Mouse (Mus musculus) heart, postnatal 4 days (tissue): ENCODE measurements at regions not wholly inside any gene's neighbourhood (a gene's known extent, or its start where the extent isn't known, plus 50 kb on each side); places are given as distances from the start of the nearest gene placed in this dataset.

Source experiments
- DNase-seq: peaks from one replicate; pipeline ENCODE4 v3.0.0; 2021

- peak; percentile 65 for DNase-seq
These were observed 258.7 kb upstream of the Rbms1 start for GRCm38 (mm10) chr2:61221676-61222075.

- DNase-seq, result no peak
These were observed 258.2 kb upstream of the Rbms1 start for GRCm38 (mm10) chr2:61221157-61221556.

- no peak for DNase-seq
These were observed 251.0 kb upstream of the Rbms1 start for GRCm38 (mm10) chr2:61213951-61214350.

- no peak for DNase-seq
These were observed 238.4 kb upstream of the Rbms1 start for GRCm38 (mm10) chr2:61201387-61201786.

DNA sequence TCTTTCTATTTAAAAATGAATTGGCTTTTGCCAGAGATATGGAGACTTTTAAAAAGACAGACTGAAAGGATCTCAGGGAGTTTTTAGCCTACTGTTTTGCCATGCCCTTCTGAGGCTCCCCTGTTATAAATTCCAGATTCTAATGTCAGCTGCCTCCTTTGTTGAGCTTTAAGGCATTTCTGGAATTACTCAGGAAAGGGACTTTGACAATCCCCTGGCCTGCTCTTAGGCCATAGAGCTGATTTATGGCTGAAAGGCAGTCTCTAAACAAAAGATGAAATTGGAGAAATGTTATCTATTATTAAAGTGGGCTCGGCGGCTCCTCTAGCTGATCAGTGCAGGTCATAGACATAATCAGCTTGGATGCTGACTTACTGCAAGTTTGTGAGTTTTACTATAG is 231.0 kb upstream of the Rbms1 start:
- no peak for DNase-seq

- DNase-seq, result no peak
These were observed 219.5 kb upstream of the Rbms1 start for GRCm38 (mm10) chr2:61182424-61182979.

GRCm38 (mm10) chr2:61177801-61178200 is 214.8 kb upstream of the Rbms1 start:
- DNase-seq, result no peak

- DNase-seq, result peak; percentile 8
These were observed 213.8 kb upstream of the Rbms1 start for GRCm38 (mm10) chr2:61176807-61177206.

DNA sequence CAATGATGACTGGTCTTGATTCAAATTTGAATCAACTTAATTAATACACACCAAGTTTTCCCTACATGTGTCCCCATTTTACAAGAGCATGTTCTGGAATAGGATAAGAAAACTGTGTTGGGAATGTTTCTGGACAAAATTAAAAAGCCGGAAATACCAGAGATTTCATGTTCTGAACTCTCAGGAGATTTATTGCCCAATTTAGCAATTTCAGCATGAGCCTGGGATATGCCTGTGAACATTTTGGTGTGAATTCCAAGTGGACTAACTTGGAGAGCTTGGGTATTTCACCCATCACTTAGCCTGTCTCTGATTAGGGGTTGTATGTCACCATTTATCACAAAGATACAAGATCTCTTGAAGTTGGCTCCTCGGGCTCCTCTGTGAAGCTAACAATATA is 210.6 kb upstream of the Rbms1 start:
- no peak for DNase-seq

- no peak for DNase-seq
These were observed 198.3 kb upstream of the Rbms1 start for GRCm38 (mm10) chr2:61161336-61161735.

GRCm38 (mm10) chr2:61159761-61160160 is 196.8 kb upstream of the Rbms1 start:
- DNase-seq, result no peak

DNA sequence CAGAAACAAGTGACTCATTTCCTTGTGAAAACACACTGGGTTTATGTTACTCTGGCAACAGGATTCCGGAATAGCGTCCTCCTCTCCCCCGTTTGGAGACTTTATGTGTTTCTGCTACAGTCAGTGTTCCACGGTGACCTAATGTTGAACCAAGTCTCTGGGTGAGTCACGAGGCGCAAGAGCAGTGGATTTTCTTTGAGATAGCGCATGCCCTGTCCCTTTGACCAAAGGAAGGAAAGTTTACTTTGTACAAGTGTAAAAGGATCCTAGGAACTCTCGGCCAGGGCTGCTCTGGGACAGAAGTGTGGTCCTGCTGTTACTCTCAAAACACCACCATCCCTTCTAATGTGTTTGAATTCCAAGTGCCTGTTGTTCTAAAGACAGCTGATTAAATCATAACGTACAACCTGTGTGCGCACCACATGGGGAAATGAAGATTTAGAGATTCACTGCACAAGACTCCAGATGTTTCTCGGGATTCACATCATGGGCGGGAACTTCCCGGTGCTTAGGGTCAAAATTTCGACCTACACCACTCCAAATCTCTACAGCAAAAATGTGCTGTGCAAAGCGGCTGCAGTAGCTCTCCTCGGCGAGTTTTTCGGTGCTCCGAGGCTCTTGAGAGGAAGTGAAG is 176.1 kb upstream of the Rbms1 start:
- DNase-seq, result peak; percentile 52

DNA sequence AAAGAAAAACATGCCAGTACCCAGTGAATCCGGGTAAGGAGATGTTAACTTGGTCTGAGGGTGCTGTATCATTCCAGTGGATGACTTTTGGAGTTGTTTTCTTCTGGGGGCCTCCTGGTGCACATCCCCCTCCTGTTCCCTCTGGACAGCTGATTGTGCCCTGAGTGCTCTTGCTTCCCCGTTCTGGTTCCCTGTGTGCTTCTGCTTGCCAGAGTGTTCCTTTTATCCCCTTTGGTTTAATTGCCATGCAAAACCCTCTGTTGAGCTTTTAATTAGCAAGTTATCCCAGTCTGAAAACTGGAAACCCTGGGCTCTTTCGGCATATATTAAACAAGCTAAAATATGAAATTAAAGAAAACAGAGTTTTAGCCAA is 175.6 kb upstream of the Rbms1 start:
- DNase-seq, result peak; percentile 19

- DNase-seq, result no peak
These were observed 174.4 kb upstream of the Rbms1 start for GRCm38 (mm10) chr2:61137378-61137777.

GRCm38 (mm10) chr2:61136926-61137325 is 173.9 kb upstream of the Rbms1 start:
- DNase-seq, result no peak

DNA sequence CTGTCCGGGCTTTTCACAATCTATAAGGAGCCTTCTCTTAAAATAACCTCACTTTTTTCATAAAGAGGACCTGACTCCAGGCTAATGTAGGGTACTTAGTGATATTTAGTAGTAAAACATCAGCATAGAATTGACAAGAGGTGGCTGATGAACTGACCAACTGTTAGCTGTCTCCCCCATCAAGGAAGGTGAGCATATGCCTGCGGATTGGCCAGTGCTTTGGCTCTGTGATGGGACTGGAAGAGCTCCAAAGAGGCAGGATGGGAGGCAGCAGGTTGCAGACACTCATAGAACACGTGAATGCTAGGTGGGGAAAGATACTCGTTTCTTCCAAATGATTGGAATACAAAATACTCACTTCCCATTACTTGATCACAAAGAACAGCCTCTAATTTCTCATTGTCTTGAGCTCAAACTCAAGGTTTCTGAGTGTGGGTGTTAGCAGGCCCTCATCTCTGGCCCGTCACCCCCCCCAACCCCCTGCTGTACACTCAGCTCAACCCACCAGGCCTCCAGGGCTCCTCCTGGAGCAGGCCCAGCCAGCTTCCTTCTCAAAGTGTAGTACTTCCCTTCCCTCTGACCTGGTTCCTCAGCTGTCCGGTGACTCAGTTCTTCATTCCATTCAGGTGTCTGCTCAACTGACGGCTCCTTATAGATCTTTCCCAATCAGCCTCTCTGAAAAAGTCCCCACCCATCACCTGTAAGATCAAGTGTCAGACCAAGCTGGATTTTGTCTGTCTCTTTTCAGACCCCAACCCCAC is 160.2 kb upstream of the Rbms1 start:
- DNase-seq, result no peak

GRCm38 (mm10) chr2:61121281-61121680 is 158.3 kb upstream of the Rbms1 start:
- no peak for DNase-seq

DNA sequence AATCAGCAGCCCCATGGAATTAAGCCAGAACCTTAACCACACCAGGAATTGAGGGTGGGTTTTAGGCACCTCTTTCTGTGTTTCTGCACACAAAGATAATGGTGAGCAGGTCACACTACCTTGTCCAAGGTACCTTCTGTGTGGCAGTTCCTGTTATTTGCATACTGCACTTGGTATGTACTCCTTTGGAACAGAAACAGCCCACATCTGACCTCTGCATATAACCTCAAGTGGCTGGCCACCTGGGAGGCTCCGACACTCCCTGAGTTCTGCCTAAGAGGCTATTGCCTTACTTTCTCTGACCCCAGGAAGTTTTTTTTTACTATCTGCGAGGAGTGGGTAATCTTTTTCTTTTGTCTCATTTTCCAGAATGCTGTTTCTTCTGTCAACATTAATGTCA is 151.6 kb upstream of the Rbms1 start:
- DNase-seq, result no peak

- DNase-seq, result no peak
These were observed 150.9 kb upstream of the Rbms1 start for GRCm38 (mm10) chr2:61113916-61114315.

DNA sequence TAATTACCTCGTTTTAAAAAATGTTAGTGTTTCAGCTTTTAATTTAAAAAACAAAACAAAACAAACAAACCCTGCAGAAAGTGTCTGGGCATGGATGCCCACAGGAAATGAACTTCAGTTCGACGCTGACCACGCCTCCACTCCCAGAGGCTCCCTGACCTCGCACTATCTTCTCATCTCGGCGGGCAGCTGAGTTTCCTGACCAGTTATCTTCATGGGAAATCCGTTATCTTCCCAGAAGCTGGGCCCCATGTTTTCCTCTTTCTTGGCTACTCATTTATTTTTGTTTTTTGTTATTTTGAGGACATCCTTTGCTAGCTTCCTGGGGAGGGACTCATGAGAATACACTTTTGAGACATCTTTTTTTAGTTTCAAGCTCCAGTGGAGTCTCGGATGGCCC is 147.6 kb upstream of the Rbms1 start:
- DNase-seq, result no peak

- no peak for DNase-seq
These were observed 146.6 kb upstream of the Rbms1 start for GRCm38 (mm10) chr2:61109564-61109963.

GRCm38 (mm10) chr2:61105169-61105568 is 142.2 kb upstream of the Rbms1 start:
- DNase-seq, result no peak

- peak; percentile 16 for DNase-seq
These were observed 137.9 kb upstream of the Rbms1 start for GRCm38 (mm10) chr2:61100854-61101253.

DNA sequence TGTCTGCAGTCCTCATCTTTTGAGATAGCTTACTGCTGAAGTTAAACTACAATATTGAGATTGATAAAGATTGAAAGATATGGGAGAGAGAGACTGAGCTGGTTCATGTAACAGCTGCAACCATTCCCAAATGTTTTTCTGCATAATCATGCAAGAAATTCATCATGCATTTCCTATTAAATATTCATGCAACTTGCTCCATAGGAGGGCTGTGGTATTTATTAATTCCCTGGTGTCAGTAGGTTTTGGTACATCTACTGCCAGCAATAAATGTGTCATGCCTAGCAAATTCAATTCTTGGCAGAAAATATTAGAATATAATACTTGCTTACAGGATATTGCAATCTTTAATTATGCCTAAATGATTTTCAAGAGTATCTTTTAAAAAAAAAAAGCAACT is 125.5 kb upstream of the Rbms1 start:
- DNase-seq, result no peak
